Mouse (Mus musculus): ENCODE measurements around the gene Vmn2r20. TPM values are rescaled to one million over a fixed set of nuclear protein-coding genes. Genes with fewer than 3 reads are reported as not detected.
"Not testable (repeated sequence)": the region's sequence is repeated elsewhere in the genome, so short reads cannot be mapped to it uniquely, and the experiment has no call there.

Gene Vmn2r20
- 0.01 TPM in 1 of 2 replicates, not detected in the other for polyA plus RNA-seq (2012)

DNA sequence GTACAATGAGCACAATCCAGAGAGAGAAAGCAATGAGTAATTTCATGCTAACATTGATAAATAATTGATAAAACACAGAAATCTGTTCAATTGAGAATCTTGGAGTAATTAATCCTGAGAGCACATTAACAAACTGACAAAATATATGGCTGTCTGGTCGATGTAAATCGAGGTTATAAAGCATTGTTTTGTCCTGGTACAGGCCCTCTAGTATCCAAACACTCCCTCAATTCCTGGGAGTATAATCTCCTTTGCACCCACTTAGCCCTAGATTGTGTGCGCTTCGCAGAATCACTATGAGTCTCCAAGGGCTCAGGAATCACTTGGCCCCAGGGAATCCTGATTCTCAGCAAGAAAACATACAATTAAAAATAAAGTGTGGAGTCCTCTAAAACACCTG is at the start of gene Vmn2r20:
Gene Vmn2r20 (minus strand): TSS at position 101 of the 400 bp plus-strand sequence.
- not testable (repeated sequence) for H3K9me3 ChIP-seq (ENCODE audit: control insufficient read depth, low read length); H3K27me3 ChIP-seq (ENCODE audit: control insufficient read depth); H3K4me1 ChIP-seq (ENCODE audit: control insufficient read depth); H3K36me3 ChIP-seq (ENCODE audit: control insufficient read depth); H3K4me3 ChIP-seq (replicated peaks)

DNA sequence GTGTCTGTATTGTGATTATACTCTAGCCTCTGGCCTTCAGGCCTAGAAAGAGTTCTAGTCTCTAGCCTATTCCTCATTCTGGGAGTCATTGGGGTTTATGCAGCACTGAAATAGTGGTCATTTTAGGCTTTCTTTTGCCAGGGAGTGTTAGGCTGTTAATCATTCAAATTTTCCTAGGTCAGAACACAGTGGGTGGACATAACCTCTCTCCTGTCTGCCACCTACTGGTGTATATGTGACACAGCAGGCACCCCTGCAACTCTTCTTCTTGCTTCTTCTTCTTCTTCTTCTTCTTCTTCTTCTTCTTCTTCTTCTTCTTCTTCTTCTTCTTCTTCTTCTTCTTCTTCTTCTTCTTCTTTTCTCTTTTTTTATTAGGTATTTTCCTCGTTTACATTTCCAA is 6.5 kb upstream of the Vmn2r20 start:
- H3K9me3 ChIP-seq (ENCODE audit: control insufficient read depth, low read length); H3K4me3 ChIP-seq (replicated peaks); H3K27me3 ChIP-seq (ENCODE audit: control insufficient read depth); H3K4me1 ChIP-seq (ENCODE audit: control insufficient read depth); H3K36me3 ChIP-seq (ENCODE audit: control insufficient read depth): not testable (repeated sequence)

- H3K4me1 ChIP-seq (ENCODE audit: control insufficient read depth); H3K27me3 ChIP-seq (ENCODE audit: control insufficient read depth); H3K9me3 ChIP-seq (ENCODE audit: control insufficient read depth, low read length); H3K4me3 ChIP-seq (replicated peaks); H3K36me3 ChIP-seq (ENCODE audit: control insufficient read depth): not testable (repeated sequence)
These were observed 10.8 kb downstream of the Vmn2r20 start for GRCm38 (mm10) chr6:123406918-123407665.

- H3K4me3 ChIP-seq (replicated peaks); H3K36me3 ChIP-seq (ENCODE audit: control insufficient read depth); H3K4me1 ChIP-seq (ENCODE audit: control insufficient read depth); H3K27me3 ChIP-seq (ENCODE audit: control insufficient read depth); H3K9me3 ChIP-seq (ENCODE audit: control insufficient read depth, low read length): not testable (repeated sequence)
These were observed 29.1 kb downstream of the Vmn2r20 start for GRCm38 (mm10) chr6:123388824-123389223.

- TF ChIP-seq GATA1 (IDR thresholded peaks at IDR 0.05; ENCODE audit: low read length) (no peak), TAL1 (IDR thresholded peaks at IDR 0.05; ENCODE audit: low read length) (no peak)
- H3K9me3 ChIP-seq (ENCODE audit: control insufficient read depth, low read length): no peaks in the 10 kb centered on the region
- H3K4me1 ChIP-seq (ENCODE audit: control insufficient read depth): no peaks in the 10 kb centered on the region
These were observed 71.8 kb downstream of the Vmn2r20 start for GRCm38 (mm10) chr6:123346141-123346540.

GRCm38 (mm10) chr6:123340093-123340492 is 77.8 kb downstream of the Vmn2r20 start:
- Histone ChIP-seq H3K9me3 (ENCODE audit: control insufficient read depth, low read length) (no peaks in the 10 kb centered on the region), H3K4me3 (replicated peaks) (no peak overlapping the region), H3K36me3 (ENCODE audit: control insufficient read depth) (no peaks in the 10 kb centered on the region), H3K27me3 (ENCODE audit: control insufficient read depth) (no peaks in the 10 kb centered on the region), H3K4me1 (ENCODE audit: control insufficient read depth) (no peaks in the 10 kb centered on the region)
- TF ChIP-seq TAL1 (IDR thresholded peaks at IDR 0.05; ENCODE audit: low read length) (no peak), GATA1 (IDR thresholded peaks at IDR 0.05; ENCODE audit: low read length) (no peak)

More at GRCm38 (mm10) chr6:123346141-123346540, 71.8 kb downstream of the Vmn2r20 start:
- H3K4me3 ChIP-seq (replicated peaks): no peak overlapping the region
- no peaks in the 10 kb centered on the region for H3K27me3 ChIP-seq (ENCODE audit: control insufficient read depth)
- no peaks in the 10 kb centered on the region for H3K36me3 ChIP-seq (ENCODE audit: control insufficient read depth)

- Histone ChIP-seq H3K27me3 (ENCODE audit: control insufficient read depth) (no peaks in the 10 kb centered on the region), H3K4me1 (ENCODE audit: control insufficient read depth) (no peaks in the 10 kb centered on the region), H3K36me3 (ENCODE audit: control insufficient read depth) (no peaks in the 10 kb centered on the region), H3K4me3 (replicated peaks) (no peak overlapping the region), H3K9me3 (ENCODE audit: control insufficient read depth, low read length) (no peaks in the 10 kb centered on the region)
- no peak for TF ChIP-seq GATA1 (IDR thresholded peaks at IDR 0.05; ENCODE audit: low read length)
- no peak for TF ChIP-seq TAL1 (IDR thresholded peaks at IDR 0.05; ENCODE audit: low read length)
These were observed 85.4 kb downstream of the Vmn2r20 start for GRCm38 (mm10) chr6:123332503-123332902.

Other genes with a start within 250 kb of the Vmn2r20 start
- not detected in 2 replicates for gene Clec4b2, start 245.2 kb downstream of the Vmn2r20 start, polyA plus RNA-seq (2012)
- gene Clec4n, start 188.3 kb downstream of the Vmn2r20 start, polyA plus RNA-seq (2012): 0.20 TPM in 1 of 2 replicates, not detected in the other
- gene Clec4d, start 156.0 kb downstream of the Vmn2r20 start, polyA plus RNA-seq (2012): not detected in 2 replicates
- gene Clec4e, start 128.2 kb downstream of the Vmn2r20 start, polyA plus RNA-seq (2012): not detected in 2 replicates
- gene Vmn2r19, start 109.8 kb downstream of the Vmn2r20 start, polyA plus RNA-seq (2012): not detected in 2 replicates
- not detected in 2 replicates for gene Vmn2r21, start 115.3 kb upstream of the Vmn2r20 start, polyA plus RNA-seq (2012)
- gene Vmn2r22, start 232.6 kb upstream of the Vmn2r20 start, polyA plus RNA-seq (2012): 0.01 TPM in 1 of 2 replicates, not detected in the other